Mouse (Mus musculus) MEL (cell line): ENCODE results near the gene Atg5.

Experiments used
- POLR2A ChIP-seq, 2 experiments: IDR thresholded peaks; 2 replicates each; pipeline ENCODE4 v1.6.1; 2011 to 2012; ENCODE audit warnings: low read length in 2 of 2, mild to moderate bottlenecking in 2 of 2, control low read depth in 1 of 2, improper control_type of control experiment in 1 of 2, low read depth in 1 of 2, moderate library complexity in 1 of 2; ENCODE audit not compliant: control insufficient read depth in 1 of 2, insufficient read depth in 1 of 2, poor library complexity in 1 of 2
- RAD21 ChIP-seq: IDR thresholded peaks from 2 replicates; pipeline ENCODE4 v1.6.1; 2011; ENCODE audit warnings: mild to moderate bottlenecking, low read depth, low read length, improper control_type of control experiment
- TAL1 ChIP-seq: IDR thresholded peaks from 2 replicates; pipeline ENCODE4 v1.6.1; 2012; ENCODE audit warnings: mild to moderate bottlenecking, inconsistent platforms, low read length, moderate library complexity, mixed read lengths
- TCF12 ChIP-seq: IDR thresholded peaks from 2 replicates; pipeline ENCODE4 v1.6.1; 2014; ENCODE audit warnings: low read depth, mild to moderate bottlenecking, inconsistent platforms, low read length, improper control_type of control experiment, moderate library complexity
- USF1 ChIP-seq: IDR thresholded peaks from 2 replicates; pipeline ENCODE4 v1.6.1; 2014; ENCODE audit warnings: low read depth, mild to moderate bottlenecking, inconsistent platforms, low read length, improper control_type of control experiment, moderate library complexity

- no peak for TF ChIP-seq TCF12
- no peak for TF ChIP-seq TAL1
- TF ChIP-seq USF1, result no peak
- no peak for TF ChIP-seq POLR2A (IDR thresholded peaks at IDR 0.05; ENCODE audit: control insufficient read depth in 1 of 2, insufficient read depth in 1 of 2, low read depth in 1 of 2, low read length in 2 of 2, poor library complexity in 1 of 2)
- no peak for TF ChIP-seq RAD21
Measured at GRCm38 (mm10) chr10:44356625-44357024, 88.5 kb downstream of the Atg5 start.
